Mouse (Mus musculus) right cerebral cortex, adult 2 months (tissue): ENCODE results near the gene Trpv1.
A peak's percentile ranks its signal among the peaks of the same experiment; 100 is the strongest.

Experiments
- DNase-seq, 2 experiments: peaks; one replicate each; pipeline ENCODE4 v3.0.0; 2021 to 2022; ENCODE audit warnings: low spot score in 2 of 2

Gene Trpv1

DNA sequence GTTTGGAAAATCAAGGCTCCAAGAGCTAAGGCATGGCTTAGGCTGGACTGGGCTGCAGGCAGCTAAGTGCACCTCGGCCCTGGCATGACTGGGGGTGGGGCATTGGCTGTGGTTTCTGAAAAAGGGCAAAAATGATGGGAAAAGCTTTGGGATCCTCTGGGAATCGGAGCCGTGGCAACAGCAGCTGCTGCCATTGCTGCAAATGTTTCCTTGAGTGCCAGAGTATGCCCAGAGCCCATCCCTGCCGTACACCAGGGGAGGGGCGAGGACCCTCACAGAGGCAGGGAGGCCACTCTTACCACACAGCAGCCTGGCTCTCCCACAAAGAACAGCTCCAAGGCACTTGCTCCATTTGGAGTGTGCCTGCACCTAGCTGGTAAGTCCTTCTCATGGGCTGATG, at the start of gene Trpv1:
Gene Trpv1, plus strand, starts transcription at position 301 of the 400 bp plus-strand sequence.
- no peak for DNase-seq

DNA sequence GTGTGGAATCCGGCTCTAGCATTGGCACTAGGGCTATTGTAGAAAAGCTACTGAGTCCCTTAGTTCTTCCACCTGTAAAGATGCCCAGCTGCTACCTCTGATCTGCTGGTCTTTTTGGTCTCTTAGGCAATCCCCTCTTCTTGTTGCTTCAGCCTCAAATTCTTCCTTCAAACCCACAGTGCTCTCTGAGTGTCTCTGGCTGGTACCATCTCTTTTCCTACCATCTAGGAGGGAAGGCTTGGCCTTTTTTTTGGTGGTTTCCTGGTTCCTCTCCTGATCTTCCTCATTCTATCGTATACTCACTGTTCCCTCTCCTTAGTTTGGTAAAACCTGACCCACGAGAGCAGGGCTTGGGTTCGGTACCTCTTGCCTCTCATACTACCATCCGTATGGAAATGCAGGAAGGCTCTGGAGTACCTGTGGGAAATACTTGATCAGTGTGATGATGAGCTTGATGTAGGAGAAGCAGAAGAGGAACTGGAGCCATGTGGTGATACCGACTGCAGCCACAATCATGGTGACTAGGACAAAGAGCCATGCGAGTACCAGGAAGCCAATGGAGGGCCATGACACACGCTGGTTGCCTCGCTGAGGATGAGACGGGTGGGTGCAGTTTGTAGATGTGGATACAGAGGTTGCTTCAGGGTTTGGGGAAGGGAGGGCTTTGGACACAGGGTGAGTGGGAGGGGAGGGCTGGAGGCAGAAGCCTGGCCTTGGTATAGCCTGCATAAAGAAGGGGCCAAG, 48.0 kb upstream of the Trpv1 start:
- no peak for DNase-seq

DNA sequence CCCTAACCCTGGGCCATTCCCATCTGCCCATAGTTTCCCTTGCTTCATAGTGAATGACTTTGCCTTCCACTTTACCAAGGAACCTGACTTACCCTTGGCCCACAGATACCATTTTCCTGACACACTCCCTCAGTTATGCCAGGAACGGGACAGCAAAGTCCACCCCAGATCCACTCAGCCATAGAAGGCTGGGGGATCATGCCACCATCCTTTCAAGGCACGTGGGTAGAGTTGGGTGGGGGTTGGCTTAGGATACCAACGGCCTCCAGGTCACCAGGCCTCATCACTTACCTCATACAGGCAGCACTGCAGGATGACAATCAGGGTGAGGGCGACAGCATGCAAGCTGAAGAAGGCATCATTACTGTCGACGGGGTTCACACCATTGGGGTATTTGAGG, 46.9 kb upstream of the Trpv1 start:
- no peak for DNase-seq

DNA sequence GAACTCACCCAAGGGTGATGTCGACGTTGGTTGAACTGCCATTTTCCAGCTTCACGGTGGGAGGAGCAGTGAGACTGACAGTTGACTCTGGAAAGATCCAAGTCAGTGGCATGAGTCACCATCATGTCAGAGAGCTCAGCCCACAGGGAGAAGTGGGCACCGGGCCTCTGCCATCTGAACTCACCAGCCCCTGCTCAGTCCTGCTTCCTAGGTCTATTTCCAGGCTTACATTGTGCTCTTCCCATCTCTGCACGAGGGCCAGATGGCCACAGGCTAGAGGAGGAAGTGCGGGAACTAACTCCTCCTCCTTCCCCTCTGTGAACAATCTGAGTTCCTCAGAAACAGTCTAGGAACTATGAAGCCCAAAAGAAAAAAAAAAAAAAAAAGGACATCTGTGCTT, 41.0 kb upstream of the Trpv1 start:
- DNase-seq: no peak

DNA sequence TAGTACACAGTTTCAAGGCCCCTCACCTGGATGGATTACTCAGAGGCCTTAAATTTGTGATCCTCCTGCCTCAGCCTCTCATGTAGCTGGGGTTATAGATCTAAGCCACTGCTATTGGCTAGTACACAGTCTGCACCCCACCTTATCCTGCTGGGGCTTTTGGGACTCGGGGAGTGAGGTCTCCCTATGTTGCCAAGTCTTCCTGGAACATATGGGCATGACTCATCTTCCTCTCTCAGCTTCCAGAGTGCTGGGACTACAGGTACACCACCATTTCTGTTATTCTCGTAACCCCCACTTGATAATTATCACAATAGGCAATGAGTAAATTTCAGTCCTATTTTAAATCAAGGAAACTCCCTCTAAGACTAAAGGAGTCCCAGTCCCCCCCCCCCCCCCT, 39.6 kb upstream of the Trpv1 start:
- no peak for DNase-seq

DNA sequence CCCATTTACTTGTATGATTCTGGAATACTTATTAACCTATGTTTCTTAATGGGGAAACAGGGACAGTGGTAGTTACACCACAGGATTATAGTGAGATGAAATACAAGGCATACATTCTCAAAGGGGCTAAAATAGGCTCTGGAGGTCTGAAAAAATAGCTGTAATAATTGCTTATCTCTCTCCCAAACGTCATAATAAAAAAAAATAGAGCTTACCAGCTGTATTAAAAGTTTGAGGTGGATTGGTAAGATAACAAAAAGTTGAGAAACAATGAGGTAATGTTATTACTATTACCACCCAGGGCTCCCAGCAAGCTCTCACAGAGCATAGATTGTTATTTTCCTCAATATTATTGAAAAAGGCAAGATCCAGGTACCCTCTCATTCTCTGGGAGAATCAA, 35.9 kb upstream of the Trpv1 start:
- DNase-seq: no peak

DNA sequence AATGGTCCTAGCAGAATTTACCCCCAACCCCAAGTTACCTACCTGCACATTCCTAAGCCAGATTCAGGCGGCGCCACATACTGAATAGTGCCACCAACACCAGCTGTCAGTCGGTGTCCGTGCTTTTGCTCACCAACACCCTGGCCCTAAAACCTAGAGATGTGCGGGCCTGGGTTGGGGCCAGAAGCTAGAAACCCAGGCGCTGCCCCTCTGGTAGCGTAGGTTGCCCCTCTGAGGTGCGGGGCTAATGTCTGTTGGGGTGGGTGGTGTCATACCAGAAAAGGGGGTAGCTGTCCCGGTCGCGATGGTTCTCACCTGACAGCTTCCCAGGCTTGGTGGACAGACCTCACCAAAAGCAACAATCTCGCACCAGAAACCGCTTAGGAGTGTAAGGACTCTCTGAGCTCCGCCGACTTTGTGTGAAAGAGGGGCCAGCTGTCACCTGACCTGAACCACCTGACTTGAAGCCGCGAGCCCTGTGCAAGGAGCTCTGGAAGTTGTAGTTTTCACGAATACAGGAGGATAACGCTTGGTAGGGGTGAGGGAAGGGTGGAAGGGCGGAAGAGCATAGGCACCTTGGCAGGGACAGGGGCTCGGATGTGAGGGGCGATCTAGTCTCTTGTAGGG, 35.4 kb upstream of the Trpv1 start, which contains the start of gene Ctns:
Gene Ctns, minus strand, starts transcription at position 440 of the 627 bp plus-strand sequence.
- peak; percentile 85 to 92 for DNase-seq

DNA sequence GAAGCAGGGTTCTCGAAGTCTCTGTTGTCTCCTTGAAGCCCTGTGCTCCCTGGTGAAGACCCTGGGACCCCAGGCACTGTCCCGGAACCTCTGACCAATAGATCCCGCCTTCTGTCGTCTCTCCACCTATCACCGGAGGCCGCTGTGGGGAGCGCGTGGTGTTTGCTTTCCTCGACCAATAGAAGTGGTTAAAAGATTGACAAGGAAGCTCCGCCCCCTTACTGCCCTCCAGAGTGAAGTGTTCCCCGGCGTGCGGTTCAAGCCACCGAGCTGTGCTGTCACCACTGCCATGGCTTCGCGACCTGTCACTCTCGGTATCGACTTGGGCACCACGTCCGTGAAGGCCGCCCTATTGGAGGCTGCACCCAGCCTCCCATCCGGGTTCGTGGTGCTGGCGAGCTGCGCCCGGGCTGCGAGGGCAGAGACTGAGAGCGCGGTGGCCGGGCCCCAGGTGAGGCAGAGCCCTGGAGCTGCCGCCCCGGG, 34.8 kb upstream of the Trpv1 start, which contains the start of gene Shpk:
Gene Shpk, plus strand, starts transcription at position 231 of the 483 bp plus-strand sequence.
- DNase-seq: peak; percentile 98 to 99

DNA sequence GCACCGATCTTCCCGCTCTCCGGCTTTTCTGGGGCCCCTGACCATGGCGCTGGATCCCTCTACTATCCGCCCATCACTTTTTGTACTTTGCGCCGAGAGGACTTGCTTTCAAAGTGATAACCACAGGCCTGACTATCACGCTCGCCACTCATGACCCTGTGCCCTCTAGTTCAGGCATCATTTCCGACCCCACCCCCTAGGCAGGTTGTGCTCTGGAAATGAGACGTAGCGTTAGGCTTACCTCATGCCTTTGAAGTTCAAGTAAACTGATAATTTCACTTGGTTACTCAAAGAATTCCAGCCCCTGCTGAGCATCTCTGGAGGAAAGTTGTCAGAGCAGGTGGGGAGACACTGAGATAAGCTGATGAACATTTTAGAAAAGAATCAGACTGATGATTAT, 34.2 kb upstream of the Trpv1 start:
- DNase-seq: no peak

DNA sequence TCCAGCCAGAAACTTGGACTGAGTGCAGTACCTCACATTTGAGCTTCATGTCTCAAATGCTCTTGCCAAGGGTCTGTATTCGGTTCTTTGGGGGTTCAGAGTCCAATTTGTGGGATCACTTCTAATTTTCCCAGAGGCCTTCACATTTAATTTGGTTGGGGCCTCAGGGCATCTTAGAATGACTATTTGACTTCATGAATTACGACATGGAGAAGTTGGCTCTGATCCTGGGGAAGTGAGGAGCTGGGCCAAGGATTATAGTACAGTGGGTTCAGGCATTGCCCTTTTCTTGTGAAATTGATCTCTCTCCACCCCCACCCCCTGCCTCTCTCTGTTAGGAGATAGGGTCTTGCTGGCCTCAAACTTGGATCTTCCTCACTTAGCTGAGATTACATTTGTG, 33.1 kb upstream of the Trpv1 start:
- DNase-seq: no peak

DNA sequence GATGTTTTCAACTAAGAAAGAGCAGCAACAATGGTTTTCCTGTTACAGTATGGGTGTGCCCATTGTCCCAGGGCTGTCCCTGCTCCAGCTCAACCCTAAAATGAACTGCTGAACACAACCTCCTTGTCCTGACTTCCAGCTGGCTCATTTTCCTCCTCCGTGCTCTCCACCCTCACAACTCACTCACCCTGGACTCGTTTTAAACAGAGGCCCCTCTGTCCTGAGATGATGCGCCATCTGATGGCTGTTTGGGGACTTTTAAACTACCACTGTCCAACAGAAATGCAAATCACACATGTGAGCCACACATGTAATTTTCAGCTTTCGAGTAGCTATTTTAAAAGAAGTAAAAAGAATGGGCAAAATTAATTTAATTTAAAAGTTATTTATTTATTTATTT, 32.5 kb upstream of the Trpv1 start:
- no peak for DNase-seq

DNA sequence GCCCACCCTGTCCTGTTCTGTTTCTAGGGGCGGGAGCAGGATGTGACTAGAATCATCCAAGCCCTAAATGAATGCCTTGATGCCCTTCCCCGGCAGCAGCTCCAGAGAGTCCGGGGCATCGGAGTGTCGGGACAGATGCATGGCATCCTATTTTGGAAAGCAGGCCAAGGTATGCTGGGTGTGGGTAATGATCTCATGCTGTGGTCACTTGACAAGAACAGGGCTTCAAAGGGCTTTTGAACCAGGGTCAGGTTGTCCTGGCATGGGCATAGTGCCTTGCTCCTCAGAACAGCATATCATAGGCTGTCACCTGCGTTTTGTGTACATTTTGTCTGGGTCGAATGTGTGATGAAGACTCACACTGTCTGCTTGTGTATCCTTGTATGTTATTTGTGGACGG, 30.2 kb upstream of the Trpv1 start:
- DNase-seq: no peak

DNA sequence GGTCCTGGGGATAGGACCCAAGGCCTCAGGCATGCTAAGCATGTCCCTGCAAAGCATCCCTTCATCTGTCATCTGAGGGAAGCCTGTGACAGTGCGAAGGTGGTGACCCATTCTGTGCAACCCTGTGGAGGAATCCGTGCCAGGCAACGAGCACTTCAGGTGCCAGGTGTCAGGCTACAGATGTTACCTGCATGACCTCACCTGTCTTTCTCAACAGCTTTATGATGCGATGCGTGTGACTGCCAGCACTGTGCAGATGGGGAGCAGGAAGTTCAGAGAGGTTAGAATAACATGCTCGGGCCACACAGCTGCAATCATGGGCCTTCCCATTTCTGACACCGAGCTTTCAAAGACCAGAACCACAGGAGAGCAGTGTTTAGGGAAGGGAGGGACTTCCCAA, 28.9 kb upstream of the Trpv1 start:
- no peak for DNase-seq

DNA sequence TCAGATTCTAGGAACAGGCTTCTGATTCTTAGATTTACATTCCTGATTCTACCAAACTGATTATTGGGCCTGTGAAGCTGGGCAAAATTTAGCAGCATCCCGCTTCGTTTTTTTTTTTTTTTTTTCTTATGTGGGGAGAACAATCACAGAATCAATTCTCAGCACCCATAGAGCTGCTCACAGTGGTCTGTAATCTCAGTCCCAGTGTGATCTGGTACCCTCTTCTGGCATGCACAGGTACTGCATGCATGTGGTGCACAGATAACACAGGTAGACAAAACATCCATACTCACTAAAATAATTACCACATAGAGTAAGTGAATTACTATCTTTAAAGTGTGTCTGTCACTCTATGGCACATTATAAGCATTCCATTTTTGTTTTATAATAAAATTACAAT, 26.5 kb upstream of the Trpv1 start:
- no peak for DNase-seq

DNA sequence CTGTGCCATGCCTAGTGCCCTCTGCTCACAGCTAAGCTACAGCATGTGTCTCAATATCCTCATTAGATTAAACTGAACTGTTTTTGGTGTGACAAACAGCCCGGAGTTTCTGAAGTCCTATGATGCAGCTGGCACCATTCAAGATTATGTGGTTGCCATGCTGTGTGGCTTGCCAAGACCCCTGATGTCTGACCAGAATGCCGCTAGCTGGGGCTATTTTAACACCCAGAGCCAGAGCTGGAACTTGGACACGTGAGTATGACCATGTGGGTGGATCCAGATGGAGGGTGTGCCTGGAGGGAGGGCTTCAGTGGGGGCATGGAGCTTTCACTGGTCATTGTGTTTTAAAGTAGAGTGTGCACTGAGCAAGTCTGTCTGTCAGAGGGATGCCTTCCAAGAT, 20.1 kb upstream of the Trpv1 start:
- DNase-seq: no peak

DNA sequence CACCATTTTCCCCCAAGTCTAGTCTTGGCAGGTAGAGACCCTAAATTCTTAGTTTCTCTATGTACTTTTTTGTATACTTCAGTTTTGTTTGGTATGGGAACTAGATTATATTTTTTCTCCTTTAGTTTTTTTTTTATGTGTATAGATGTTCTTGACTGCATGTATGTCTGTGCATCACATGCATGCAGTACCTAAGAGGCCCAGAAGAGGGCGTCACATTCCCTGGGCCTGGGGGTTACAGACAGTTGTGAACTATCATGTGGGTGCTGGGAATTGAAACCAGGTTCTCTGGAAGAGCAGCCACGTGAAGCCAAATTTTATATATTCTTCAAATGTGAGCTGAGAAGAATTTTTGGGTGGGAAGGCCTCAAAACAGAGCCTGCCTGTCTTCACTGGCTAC, 14.4 kb upstream of the Trpv1 start:
- no peak for DNase-seq

DNA sequence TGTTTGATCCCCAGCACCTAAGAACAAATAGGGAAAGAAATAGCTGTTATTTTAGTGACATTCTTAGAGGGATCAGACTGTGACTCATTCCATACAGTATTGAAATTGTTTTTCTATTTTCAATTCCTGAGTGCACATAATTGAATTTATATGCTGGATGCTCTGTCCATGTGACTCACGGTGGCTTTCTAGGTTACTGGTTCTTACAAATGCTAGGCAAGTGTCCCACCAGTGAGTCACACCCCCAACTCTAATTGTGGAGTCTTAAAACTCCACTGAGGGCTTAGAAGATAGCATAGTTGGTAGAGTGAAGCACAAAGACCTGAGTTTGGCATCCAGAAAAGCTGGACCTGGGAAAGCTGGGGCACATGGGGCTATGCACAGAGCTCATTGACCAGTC, 13.4 kb upstream of the Trpv1 start:
- DNase-seq: no peak

DNA sequence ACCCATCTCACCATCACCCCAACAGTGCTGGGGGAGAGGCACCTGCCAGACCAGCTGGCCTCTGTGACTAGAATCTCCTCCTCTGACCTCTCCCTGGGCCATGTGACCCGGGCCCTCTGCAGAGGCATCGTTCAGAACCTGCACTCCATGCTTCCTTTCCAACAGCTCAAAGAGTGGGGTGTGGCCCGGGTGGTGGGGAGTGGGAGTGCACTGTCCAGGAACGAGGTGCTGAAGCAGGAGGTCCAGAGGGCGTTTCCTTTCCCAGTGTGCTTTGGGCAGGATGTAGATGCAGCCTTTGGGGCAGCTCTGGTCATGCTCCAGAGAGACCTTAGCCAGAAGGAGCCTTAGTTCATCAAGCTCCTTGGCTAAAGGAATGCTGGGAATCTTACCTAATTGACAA, 11.2 kb upstream of the Trpv1 start:
- DNase-seq: no peak

DNA sequence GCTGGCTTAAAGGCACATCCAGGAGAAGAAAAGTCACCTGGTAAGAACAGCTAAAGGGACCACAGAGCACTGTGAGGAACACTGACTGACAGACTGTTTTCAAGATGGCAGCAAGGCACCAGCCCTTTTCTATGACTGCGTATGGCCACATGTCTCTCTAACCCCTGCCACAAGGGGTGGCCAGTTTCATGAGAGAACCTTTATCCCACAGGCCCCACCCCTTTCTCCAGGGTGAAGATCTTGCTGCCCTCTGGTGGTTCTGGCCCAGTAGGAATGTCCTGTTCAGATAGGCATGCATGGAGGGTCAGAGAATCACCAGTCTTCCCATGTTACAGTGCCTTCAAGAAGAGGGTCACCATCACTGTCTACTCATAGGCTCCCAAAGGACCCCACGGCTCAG, 10.1 kb upstream of the Trpv1 start:
- no peak for DNase-seq

DNA sequence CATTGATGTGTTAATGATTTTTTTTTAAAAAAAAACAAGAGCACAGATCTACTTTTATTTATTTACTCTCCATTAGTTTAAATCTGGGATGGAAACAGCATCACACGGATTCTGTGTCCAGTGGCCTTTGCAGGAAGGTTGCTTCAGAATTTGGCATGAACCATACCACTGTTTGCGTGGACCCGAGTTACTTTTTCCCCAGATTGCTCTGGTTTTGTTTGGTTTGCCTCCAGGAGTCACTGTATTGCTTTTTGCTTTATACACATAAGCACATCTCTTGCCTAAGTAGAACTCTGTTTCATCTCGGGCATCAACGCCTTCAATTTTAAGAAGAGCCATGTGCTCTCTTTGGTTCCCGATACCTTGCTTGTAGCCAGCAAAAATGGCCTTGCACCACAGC, 8.2 kb upstream of the Trpv1 start:
- DNase-seq: no peak

DNA sequence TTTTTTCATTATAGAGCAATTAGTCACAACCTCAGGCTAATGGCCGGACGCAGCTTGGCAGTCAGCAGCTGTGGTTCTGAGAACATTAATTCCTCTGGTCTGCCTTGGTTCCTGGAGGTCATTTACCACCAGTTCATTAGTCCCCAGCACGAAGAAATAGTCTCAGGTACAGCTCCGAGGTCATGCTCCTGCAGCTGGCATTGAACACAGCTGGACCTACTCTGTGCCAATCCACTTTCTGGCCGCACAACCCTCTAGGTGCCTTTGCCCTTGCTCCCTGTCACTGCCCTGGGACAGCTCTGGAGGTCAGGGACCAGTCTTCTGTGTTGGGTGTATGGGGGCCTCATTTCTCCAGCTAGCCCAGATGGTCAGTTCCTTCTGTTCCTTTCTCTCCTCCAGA, 5.2 kb upstream of the Trpv1 start:
- DNase-seq: no peak

DNA sequence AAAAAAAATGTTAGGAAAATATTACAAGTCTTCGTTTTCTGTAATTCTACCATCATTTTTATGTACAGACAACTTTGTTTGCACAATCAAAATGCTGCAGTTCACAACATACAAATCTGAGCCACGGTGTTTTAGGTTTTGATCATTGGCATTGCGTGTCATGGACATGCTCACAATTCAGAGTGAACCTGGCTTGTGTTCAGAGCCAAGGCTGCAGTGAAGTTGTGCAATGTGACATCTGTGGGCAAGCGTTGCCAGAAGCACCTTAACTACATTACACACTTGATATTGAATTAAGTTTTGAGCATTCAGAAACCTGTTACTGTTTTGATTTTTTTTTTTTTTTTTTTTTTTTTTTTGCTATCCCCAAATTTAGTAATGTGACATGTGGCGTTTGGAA, 4.0 kb upstream of the Trpv1 start:
- DNase-seq: no peak

DNA sequence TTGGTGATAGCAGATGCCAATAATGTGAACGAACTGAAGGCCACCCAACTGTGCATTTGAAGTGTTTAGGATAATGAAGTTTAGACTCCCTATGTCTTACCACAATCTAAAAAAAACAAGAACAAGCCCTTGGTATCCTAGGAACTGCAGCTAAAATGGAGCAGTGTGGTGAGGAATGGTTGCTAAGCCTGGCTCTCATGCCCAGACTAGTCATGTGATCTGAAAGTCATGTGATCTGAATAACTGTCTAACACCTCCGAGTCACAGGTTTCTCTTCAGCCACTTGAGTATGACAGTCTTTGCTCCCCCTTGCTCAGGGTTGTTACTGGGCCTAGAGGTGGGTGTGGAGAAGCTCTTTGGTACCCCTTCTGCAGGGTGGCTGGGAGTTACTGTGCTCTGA, 1.6 kb upstream of the Trpv1 start:
- no peak for DNase-seq
